28 mouse cellular contexts compared by ENCODE assay signal in genomic region chr12:86146246-86146645, GRCm38 (mm10).
"Had no signal": no experiment of that assay in that cellular context is flagged by ENCODE, and none has a peak within 500 bp of the region (broad histone marks: within the 10 kb centered on the region; RNA-seq: fewer than 3 reads in every experiment).

No protein-coding gene starts in this region.

- H3K27ac ChIP-seq: gastrocnemius, adult 2 months; heart, embryonic 10.5 days; hindbrain, embryonic 10.5 days; hindbrain, embryonic 12.5 days; hindbrain, embryonic 14.5 days; intestine, embryonic 15.5 days; kidney, embryonic 15.5 days; kidney, postnatal 0 days; left cerebral cortex, adult 2 months; limb, embryonic 13.5 days; limb, embryonic 15.5 days; liver, embryonic 12.5 days had no signal

- H3K36me3 ChIP-seq: liver, embryonic 12.5 days had no signal

- H3K9me3 ChIP-seq: hindbrain, embryonic 10.5 days; hindbrain, embryonic 12.5 days; intestine, embryonic 15.5 days; kidney, embryonic 15.5 days; limb, embryonic 15.5 days; liver, embryonic 12.5 days had no signal

- H3K4me1 ChIP-seq: heart, embryonic 12.5 days; hindbrain, embryonic 10.5 days; intestine, embryonic 15.5 days; kidney, embryonic 15.5 days; limb, embryonic 13.5 days; limb, embryonic 15.5 days; liver, embryonic 12.5 days had no signal

- H3K4me2 ChIP-seq: heart, embryonic 12.5 days; hindbrain, embryonic 12.5 days; hindbrain, embryonic 14.5 days; intestine, embryonic 15.5 days; kidney, embryonic 15.5 days; limb, embryonic 13.5 days; limb, embryonic 15.5 days; liver, embryonic 12.5 days had no signal

- H3K9ac ChIP-seq: heart, embryonic 12.5 days; hindbrain, embryonic 12.5 days; hindbrain, embryonic 14.5 days; intestine, embryonic 15.5 days; kidney, embryonic 15.5 days; limb, embryonic 13.5 days; limb, embryonic 15.5 days; liver, embryonic 12.5 days had no signal

- H3K27me3 ChIP-seq: heart, embryonic 12.5 days; hindbrain, embryonic 12.5 days; intestine, embryonic 15.5 days; kidney, embryonic 15.5 days; limb, embryonic 13.5 days; limb, embryonic 15.5 days; liver, embryonic 12.5 days had no signal

- H3K4me3 ChIP-seq: gastrocnemius, adult 2 months; heart, embryonic 10.5 days; heart, embryonic 12.5 days; hindbrain, embryonic 10.5 days; hindbrain, embryonic 12.5 days; intestine, embryonic 15.5 days; kidney, embryonic 15.5 days; left cerebral cortex, adult 2 months; limb, embryonic 13.5 days; limb, embryonic 15.5 days; liver, embryonic 12.5 days had no signal

- ATAC-seq: hindbrain, embryonic 16.5 days; inflammation-experienced regulatory T-cells, adult 6 months; intestine, embryonic 15.5 days; intestine, postnatal 0 days; liver, embryonic 12.5 days had no signal

- DNase-seq: gastrocnemius, adult 2 months; gastrocnemius, postnatal 10 days; gastrocnemius, postnatal 25 days; heart, adult 18-20 months; heart, postnatal 10 days; heart, postnatal 4 days; kidney, adult 2 months; kidney, adult 9 months; kidney, postnatal 14 days; kidney, postnatal 36 days; layer of hippocampus, adult 9-11 months; layer of hippocampus, postnatal 36 days; left cerebral cortex, postnatal 4 days had no signal
